Mouse (Mus musculus) cerebellum, adult 9-11 months (tissue): ENCODE results near the gene Ppp4c.

Source experiments
- DNase-seq: peaks from one replicate; pipeline ENCODE4 v3.0.0; 2022

The Ppp4c gene

GRCm38 (mm10) chr7:126779983-126780970 is 12.0 kb downstream of the Ppp4c start:
- peak; percentile 89 for DNase-seq

GRCm38 (mm10) chr7:126779101-126779500 is 13.2 kb downstream of the Ppp4c start:
- DNase-seq: peak; percentile 40

- peak; percentile 69 for DNase-seq
Measured at GRCm38 (mm10) chr7:126778147-126778546, 14.1 kb downstream of the Ppp4c start.

- peak; percentile 78 for DNase-seq
Measured at GRCm38 (mm10) chr7:126777476-126777875, 14.8 kb downstream of the Ppp4c start.

GRCm38 (mm10) chr7:126776598-126777057 is 15.7 kb downstream of the Ppp4c start, which contains the start of gene Ypel3:
Ypel3 (plus strand) TSS chr7:126776955.
- DNase-seq: peak; percentile 98

- peak; percentile 53 for DNase-seq
Measured at GRCm38 (mm10) chr7:126775978-126776234, 16.4 kb downstream of the Ppp4c start.

- no peak for DNase-seq
Measured at GRCm38 (mm10) chr7:126775185-126775977, 16.9 kb downstream of the Ppp4c start.

- DNase-seq: no peak
Measured at GRCm38 (mm10) chr7:126774463-126774862, 17.8 kb downstream of the Ppp4c start.

GRCm38 (mm10) chr7:126773351-126773750 is 18.9 kb downstream of the Ppp4c start:
- DNase-seq: peak; percentile 24

GRCm38 (mm10) chr7:126770784-126771183 is 21.5 kb downstream of the Ppp4c start:
- DNase-seq: peak; percentile 23

- DNase-seq: peak; percentile 12
Measured at GRCm38 (mm10) chr7:126767001-126767400, 25.3 kb downstream of the Ppp4c start.

- DNase-seq: peak; percentile 39
Measured at GRCm38 (mm10) chr7:126766201-126766600, 26.1 kb downstream of the Ppp4c start, which contains the start of gene Gdpd3. Gdpd3 (plus strand) TSS chr7:126766334.

GRCm38 (mm10) chr7:126765540-126765939 is 26.8 kb downstream of the Ppp4c start:
- peak; percentile 24 for DNase-seq

- DNase-seq: no peak
Measured at GRCm38 (mm10) chr7:126762471-126763008, 29.8 kb downstream of the Ppp4c start.

- DNase-seq: no peak
Measured at GRCm38 (mm10) chr7:126761529-126762067, 30.7 kb downstream of the Ppp4c start.

- no peak for DNase-seq
Measured at GRCm38 (mm10) chr7:126760956-126761355, 31.3 kb downstream of the Ppp4c start.

- DNase-seq: peak; percentile 85
Measured at GRCm38 (mm10) chr7:126760391-126760802, 31.9 kb downstream of the Ppp4c start.

GRCm38 (mm10) chr7:126759672-126760390 is 32.5 kb downstream of the Ppp4c start:
- DNase-seq: peak; percentile 85

- DNase-seq: peak; percentile 93
Measured at GRCm38 (mm10) chr7:126759050-126759671, 33.1 kb downstream of the Ppp4c start, which contains the start of gene Mapk3. Mapk3 (plus strand) TSS chr7:126759601.

GRCm38 (mm10) chr7:126758539-126758938 is 33.8 kb downstream of the Ppp4c start:
- peak; percentile 55 for DNase-seq

- peak; percentile 82 for DNase-seq
Measured at GRCm38 (mm10) chr7:126754866-126755265, 37.4 kb downstream of the Ppp4c start.
